Mouse (Mus musculus): Measurements from ENCODE around the gene Vmn1r111.
"Not testable (repeated sequence)": the region's sequence is repeated elsewhere in the genome, so short reads cannot be mapped to it uniquely, and the experiment has no call there.

Vmn1r111 gene

GRCm38 (mm10) chr7:20703116-20703515 is at the start of gene Vmn1r111:
TSS of gene Vmn1r111 (minus strand) at chr7:20703216.
- DNase-seq (ENCODE audit: low read depth, low spot score): not testable (repeated sequence)

DNA sequence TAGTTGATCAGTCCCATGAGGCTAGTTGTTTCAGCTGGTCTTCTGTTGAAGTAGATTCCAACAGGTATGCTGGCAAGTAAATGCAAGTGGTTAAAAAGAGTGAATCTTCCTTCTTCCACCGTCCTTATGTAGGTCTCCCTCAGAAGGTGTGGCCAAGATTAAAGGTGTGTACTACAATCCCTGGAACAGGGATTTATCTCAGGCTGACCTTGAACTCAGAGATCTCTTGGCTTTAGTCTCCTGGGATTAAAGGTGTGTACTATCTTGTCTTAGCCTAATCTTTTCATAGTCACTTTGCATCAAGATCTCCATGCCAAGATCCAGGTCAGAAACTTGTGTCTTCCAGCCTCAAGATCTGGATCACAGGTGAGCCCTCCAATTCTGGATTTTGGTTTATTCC is 27.5 kb upstream of the Vmn1r111 start, which contains the start of gene Gm10668:
Gene Gm10668, minus strand, starts transcription at position 101 of the 400 bp plus-strand sequence.
- not testable (repeated sequence) for DNase-seq (ENCODE audit: low read depth, low spot score)

DNA sequence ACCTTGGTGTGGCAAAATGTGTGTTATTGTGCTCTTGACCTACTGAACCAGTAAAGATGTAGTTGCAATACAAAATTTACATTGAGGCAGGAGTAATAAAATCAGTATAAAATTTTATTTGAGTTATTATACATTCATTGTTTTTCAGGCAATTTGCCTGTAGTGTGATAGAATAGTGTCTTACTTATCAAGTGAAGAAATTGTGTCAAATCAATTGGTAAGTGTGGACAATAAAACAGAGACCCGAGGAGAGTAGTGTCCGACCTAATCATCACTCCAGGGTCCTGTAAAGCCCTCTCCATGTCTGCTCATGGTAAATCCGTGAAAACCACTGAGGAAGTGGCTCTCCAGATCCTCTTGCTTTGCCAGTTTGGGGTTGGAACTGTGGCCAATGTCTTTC is 34.4 kb downstream of the Vmn1r111 start, which contains the start of gene Vmn1r107:
Gene Vmn1r107, plus strand, starts transcription at position 301 of the 400 bp plus-strand sequence.
- DNase-seq (ENCODE audit: low read depth, low spot score): not testable (repeated sequence)
